Mouse (Mus musculus) adrenal gland, postnatal 14 days (tissue): ENCODE results near the gene Plxnb2. TPM values are rescaled to one million over a fixed set of nuclear protein-coding genes. Genes with fewer than 3 reads are reported as not detected.
A peak's percentile ranks its signal among the peaks of the same experiment; 100 is the strongest.

Experiments
- DNase-seq: peaks from one replicate; pipeline ENCODE4 v3.0.0; 2021; ENCODE audit warnings: mixed read lengths
- long read RNA-seq, 2 experiments: library from polyadenylated mRNA; stranded (forward); transcript quantifications; one replicate each; pipeline ENCODE4 v2.0.0; 2021
- total RNA-seq: library from RNA; stranded (reverse); gene quantifications from 2 replicates; pipeline ENCODE4 v1.2.3, GENCODE M21; 2021

The Plxnb2 gene
- 83.2 and 110 TPM in 2 replicates for total RNA-seq
- long read RNA-seq, experiment 1, full-length matches to known transcripts = 6 of 25 reads
- long read RNA-seq, experiment 1, partial matches to known transcripts = 13 of 25 reads
- long read RNA-seq, experiment 1, other reads (novel, unspliced or antisense) = 6 of 25 reads
- long read RNA-seq, experiment 2, full-length matches to known transcripts = 7 of 51 reads
- long read RNA-seq, experiment 2, partial matches to known transcripts = 27 of 51 reads
- long read RNA-seq, experiment 2, other reads (novel, unspliced or antisense) = 17 of 51 reads

- DNase-seq = peak; percentile 90
These were observed at the start of gene Plxnb2 for GRCm38 (mm10) chr15:89180571-89181229. Gene Plxnb2, minus strand, starts transcription at chr15:89180788.

- peak; percentile 19 for DNase-seq
These were observed 35.1 kb upstream of the Plxnb2 start for GRCm38 (mm10) chr15:89215611-89216233.

GRCm38 (mm10) chr15:89214953-89215352 lies 34.4 kb upstream of the Plxnb2 start:
- no peak for DNase-seq

GRCm38 (mm10) chr15:89213517-89213916 lies 32.9 kb upstream of the Plxnb2 start:
- DNase-seq = no peak

GRCm38 (mm10) chr15:89212495-89212894 lies 31.9 kb upstream of the Plxnb2 start:
- no peak for DNase-seq

- DNase-seq = peak; percentile 19
These were observed 31.3 kb upstream of the Plxnb2 start for GRCm38 (mm10) chr15:89211716-89212461.

- DNase-seq = peak; percentile 93
These were observed 30.5 kb upstream of the Plxnb2 start, which contains the start of gene Ppp6r2 for GRCm38 (mm10) chr15:89210915-89211715. Gene Ppp6r2, plus strand, starts transcription at chr15:89211553.

- DNase-seq = peak; percentile 92
These were observed 29.5 kb upstream of the Plxnb2 start for GRCm38 (mm10) chr15:89209886-89210761.

- no peak for DNase-seq
These were observed 26.9 kb upstream of the Plxnb2 start for GRCm38 (mm10) chr15:89207457-89207856.

- DNase-seq = no peak
These were observed 16.5 kb upstream of the Plxnb2 start for GRCm38 (mm10) chr15:89197056-89197455.

- DNase-seq = peak; percentile 98
These were observed 15.7 kb upstream of the Plxnb2 start, which contains the start of gene Dennd6b for GRCm38 (mm10) chr15:89196313-89196706. Gene Dennd6b, minus strand, starts transcription at chr15:89196496.

GRCm38 (mm10) chr15:89195690-89196312 lies 15.2 kb upstream of the Plxnb2 start:
- DNase-seq = peak; percentile 97

GRCm38 (mm10) chr15:89195261-89195681 lies 14.7 kb upstream of the Plxnb2 start:
- no peak for DNase-seq

- peak; percentile 59 for DNase-seq
These were observed 4.3 kb upstream of the Plxnb2 start for GRCm38 (mm10) chr15:89184937-89185227.

GRCm38 (mm10) chr15:89184141-89184936 lies 3.8 kb upstream of the Plxnb2 start:
- no peak for DNase-seq

GRCm38 (mm10) chr15:89182842-89183241 lies 2.3 kb upstream of the Plxnb2 start:
- DNase-seq = no peak

- peak; percentile 64 for DNase-seq
These were observed 1.7 kb upstream of the Plxnb2 start for GRCm38 (mm10) chr15:89182328-89182741.

GRCm38 (mm10) chr15:89181561-89182270 lies 1.1 kb upstream of the Plxnb2 start:
- no peak for DNase-seq
